Mouse (Mus musculus): ENCODE measurements around the gene Gm6657. TPM values are rescaled to one million over a fixed set of nuclear protein-coding genes. Genes with fewer than 3 reads are reported as not detected.

Gene Gm6657
- polyA plus RNA-seq (2014; fragmentation: Nextera tagmentation; extraction: Ambion mirVana): not detected in 2 replicates

DNA sequence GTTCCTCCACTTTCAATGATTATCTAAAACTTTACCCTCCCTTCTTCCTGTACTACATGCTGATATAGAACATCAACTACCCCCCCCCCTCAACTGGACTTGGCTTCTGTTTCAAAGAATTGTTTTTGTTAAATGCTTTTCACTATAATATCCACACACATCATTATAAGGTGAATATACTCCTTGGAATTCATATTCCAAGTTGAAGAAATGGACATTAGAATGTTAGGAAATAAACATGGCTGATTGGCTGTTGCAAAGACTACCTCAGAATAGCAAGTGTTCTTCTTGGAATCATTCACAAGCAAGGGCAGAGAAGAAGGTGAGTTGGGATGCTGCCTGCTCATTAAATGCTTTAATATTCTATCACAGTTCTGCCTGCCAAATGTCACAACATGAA lies at the start of gene Gm6657:
TSS of gene Gm6657 (plus strand) at position 301 of the 400 bp plus-strand sequence.
- no peak for DNase-seq (ENCODE audit: low spot score)
- Histone ChIP-seq H3K4me3 (replicated peaks; ENCODE audit: low read length) (no peak within 1 kb of the TSS), H3K27me3 (ENCODE audit: control insufficient read depth, insufficient read depth, low read length) (no peaks in the 10 kb centered on the region), H3K36me3 (replicated peaks; ENCODE audit: control insufficient read depth, insufficient read depth) (no peaks in the 10 kb centered on the region), H3K4me1 (replicated peaks; ENCODE audit: control insufficient read depth, insufficient read depth, low read length) (no peaks in the 10 kb centered on the region), H3K9ac (no peak within 1 kb of the TSS), H3K9me3 (ENCODE audit: control insufficient read depth, low read length) (no peaks in the 10 kb centered on the region), H3K4me2 (replicated peaks) (no peak within 1 kb of the TSS), H3K27ac (no peak within 1 kb of the TSS)
- no peak for ATAC-seq (ENCODE audit: low FRiP score)

DNA sequence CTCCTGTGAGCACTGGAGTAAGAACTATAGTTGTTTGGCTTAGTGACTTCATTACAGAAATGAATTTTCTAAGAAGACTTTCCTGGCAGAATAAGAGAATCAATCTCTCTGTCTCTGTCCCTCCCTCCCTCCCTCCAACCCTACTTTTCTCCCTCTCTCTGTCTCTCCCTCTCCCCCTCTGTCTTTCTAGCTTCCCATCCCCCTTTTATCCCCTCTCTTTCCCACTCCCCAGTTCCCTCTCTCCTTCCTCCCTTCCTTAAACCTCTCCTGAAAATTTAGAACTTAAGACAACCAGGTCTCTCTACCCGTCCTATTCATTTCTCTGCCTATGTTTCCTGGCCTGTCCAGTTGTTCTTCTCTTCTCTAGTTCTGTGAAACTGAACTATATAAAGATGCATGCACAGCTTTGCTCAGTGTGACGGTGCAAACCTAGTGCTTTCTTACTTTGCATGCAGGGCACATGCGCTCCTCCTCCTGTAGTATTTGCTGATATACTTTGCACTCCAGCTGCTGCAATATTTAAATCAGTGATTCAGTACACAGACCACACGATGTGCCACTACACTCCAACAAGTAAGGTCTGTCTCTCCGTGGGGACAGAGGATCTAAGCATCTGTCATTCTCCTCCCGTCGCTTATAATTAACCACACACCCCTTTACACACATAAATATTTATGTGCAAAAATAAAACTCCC lies 40.6 kb upstream of the Gm6657 start:
- ATAC-seq (ENCODE audit: low FRiP score) (peak; percentile 79), DNase-seq (ENCODE audit: low spot score) (peak; percentile 44)
- Histone ChIP-seq H3K27ac (no peak overlapping the region), H3K4me3 (replicated peaks; ENCODE audit: low read length) (no peak overlapping the region), H3K9ac (no peak overlapping the region), H3K36me3 (replicated peaks; ENCODE audit: control insufficient read depth, insufficient read depth) (no peaks in the 10 kb centered on the region), H3K4me2 (replicated peaks) (no peak overlapping the region), H3K27me3 (ENCODE audit: control insufficient read depth, insufficient read depth, low read length) (no peaks in the 10 kb centered on the region), H3K4me1 (replicated peaks; ENCODE audit: control insufficient read depth, insufficient read depth, low read length) (no peaks in the 10 kb centered on the region), H3K9me3 (ENCODE audit: control insufficient read depth, low read length) (no peaks in the 10 kb centered on the region)
- 20% methylated on average over 7 of the region's 7 CpGs for WGBS

DNA sequence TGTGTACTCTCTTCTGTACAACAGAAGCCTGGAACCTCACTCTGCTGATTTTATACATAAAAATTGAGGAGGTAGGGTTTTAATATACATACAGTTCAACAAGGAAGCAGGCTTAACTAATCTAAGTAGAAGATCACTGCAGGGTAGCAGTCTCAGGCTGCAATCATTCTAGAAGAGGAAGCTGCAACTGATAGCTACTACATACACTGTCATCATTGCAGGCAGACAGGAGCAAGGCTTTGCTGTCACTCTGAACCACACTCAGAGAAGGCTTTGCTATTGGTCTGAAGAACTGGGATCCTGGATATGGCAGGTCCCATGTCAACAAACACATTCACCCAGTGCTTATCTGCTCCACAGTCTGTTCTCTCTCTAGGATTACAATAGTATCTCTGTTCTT lies 23.9 kb upstream of the Gm6657 start:
- H3K4me2 ChIP-seq (replicated peaks): no peak overlapping the region
- H3K9ac ChIP-seq: no peak overlapping the region
- DNase-seq (ENCODE audit: low spot score) (no peak), ATAC-seq (ENCODE audit: low FRiP score) (no peak)
- H3K4me1 ChIP-seq (replicated peaks; ENCODE audit: control insufficient read depth, insufficient read depth, low read length): no peaks in the 10 kb centered on the region
- no peaks in the 10 kb centered on the region for H3K36me3 ChIP-seq (replicated peaks; ENCODE audit: control insufficient read depth, insufficient read depth)
- no peak overlapping the region for H3K27ac ChIP-seq
- H3K27me3 ChIP-seq (ENCODE audit: control insufficient read depth, insufficient read depth, low read length): no peaks in the 10 kb centered on the region
- no peaks in the 10 kb centered on the region for H3K9me3 ChIP-seq (ENCODE audit: control insufficient read depth, low read length)
- no peak overlapping the region for H3K4me3 ChIP-seq (replicated peaks; ENCODE audit: low read length)

DNA sequence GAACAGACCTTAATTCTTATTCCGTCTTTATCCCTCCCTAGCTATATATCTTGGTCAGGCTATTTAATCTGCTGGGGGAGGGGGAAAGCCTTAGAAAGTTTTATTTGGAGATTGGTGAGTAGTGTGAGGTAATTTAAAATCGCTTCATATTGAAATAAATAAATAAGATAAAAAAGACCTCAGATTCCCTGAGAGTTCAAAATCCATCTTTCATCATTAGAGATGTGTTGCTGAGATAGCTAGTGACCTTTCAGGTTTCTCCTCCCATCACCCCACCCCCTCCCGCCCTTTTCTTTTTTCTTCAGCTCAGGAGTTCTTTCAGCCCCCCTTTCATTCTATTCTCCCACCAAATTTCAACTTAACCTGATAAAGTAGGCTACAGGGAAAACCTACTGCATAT lies 20.1 kb upstream of the Gm6657 start:
- Histone ChIP-seq H3K27me3 (ENCODE audit: control insufficient read depth, insufficient read depth, low read length) (no peaks in the 10 kb centered on the region), H3K4me2 (replicated peaks) (no peak overlapping the region), H3K9me3 (ENCODE audit: control insufficient read depth, low read length) (no peaks in the 10 kb centered on the region), H3K36me3 (replicated peaks; ENCODE audit: control insufficient read depth, insufficient read depth) (no peaks in the 10 kb centered on the region), H3K4me1 (replicated peaks; ENCODE audit: control insufficient read depth, insufficient read depth, low read length) (no peaks in the 10 kb centered on the region), H3K9ac (no peak overlapping the region), H3K4me3 (replicated peaks; ENCODE audit: low read length) (no peak overlapping the region), H3K27ac (no peak overlapping the region)
- ATAC-seq (ENCODE audit: low FRiP score) (no peak), DNase-seq (ENCODE audit: low spot score) (no peak)
- 86% methylated on average over 3 of the region's 3 CpGs for WGBS

DNA sequence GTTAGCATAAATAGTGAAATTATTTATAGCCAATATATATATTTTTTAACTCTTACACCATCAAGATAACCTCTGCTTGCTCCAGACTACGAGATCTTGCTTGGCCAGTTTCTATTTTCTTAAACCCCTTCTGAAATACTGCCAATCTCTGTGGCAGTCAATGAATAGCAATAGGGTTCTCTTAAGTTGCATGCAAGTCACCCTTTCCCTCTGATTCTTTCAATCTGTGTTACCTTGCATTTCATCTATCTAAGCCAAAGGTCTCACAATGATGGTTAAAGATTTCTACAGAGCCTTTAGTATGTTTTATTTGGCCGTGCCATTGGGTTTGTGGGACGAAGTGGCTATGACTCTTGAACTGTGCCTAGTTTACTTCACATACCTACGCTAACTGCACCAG lies 19.4 kb upstream of the Gm6657 start:
- no peaks in the 10 kb centered on the region for H3K4me1 ChIP-seq (replicated peaks; ENCODE audit: control insufficient read depth, insufficient read depth, low read length)
- no peak for DNase-seq (ENCODE audit: low spot score)
- no peak overlapping the region for H3K4me2 ChIP-seq (replicated peaks)
- no peak overlapping the region for H3K4me3 ChIP-seq (replicated peaks; ENCODE audit: low read length)
- no peak overlapping the region for H3K27ac ChIP-seq
- no peaks in the 10 kb centered on the region for H3K9me3 ChIP-seq (ENCODE audit: control insufficient read depth, low read length)
- no peak for ATAC-seq (ENCODE audit: low FRiP score)
- no peaks in the 10 kb centered on the region for H3K27me3 ChIP-seq (ENCODE audit: control insufficient read depth, insufficient read depth, low read length)
- no peak overlapping the region for H3K9ac ChIP-seq
- H3K36me3 ChIP-seq (replicated peaks; ENCODE audit: control insufficient read depth, insufficient read depth): no peaks in the 10 kb centered on the region
- WGBS: 92% methylated on average over 4 of the region's 4 CpGs

DNA sequence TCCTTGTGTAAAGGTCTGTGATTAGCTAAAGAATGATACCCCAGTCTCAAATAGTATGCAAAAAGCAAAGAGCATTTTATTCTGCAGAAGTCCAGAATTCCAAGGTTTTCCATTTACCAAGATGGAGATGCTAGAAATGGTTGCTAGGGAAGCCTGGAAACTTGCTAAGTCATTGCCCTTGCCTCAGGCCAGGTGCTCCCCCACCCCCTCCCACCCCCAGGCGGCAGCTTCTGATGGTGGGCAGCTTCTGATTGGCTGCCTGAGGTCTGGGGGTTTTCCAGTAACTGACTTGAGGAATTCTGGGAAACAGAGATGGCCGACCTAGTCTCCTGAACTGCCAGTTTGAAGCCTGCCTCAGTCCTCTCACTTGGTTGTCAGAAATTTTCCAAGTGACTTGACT lies 12.6 kb upstream of the Gm6657 start:
- Histone ChIP-seq H3K4me2 (replicated peaks) (no peak overlapping the region), H3K27me3 (ENCODE audit: control insufficient read depth, insufficient read depth, low read length) (no peaks in the 10 kb centered on the region), H3K36me3 (replicated peaks; ENCODE audit: control insufficient read depth, insufficient read depth) (no peaks in the 10 kb centered on the region), H3K27ac (no peak overlapping the region), H3K9me3 (ENCODE audit: control insufficient read depth, low read length) (no peaks in the 10 kb centered on the region), H3K4me1 (replicated peaks; ENCODE audit: control insufficient read depth, insufficient read depth, low read length) (no peaks in the 10 kb centered on the region), H3K9ac (no peak overlapping the region), H3K4me3 (replicated peaks; ENCODE audit: low read length) (no peak overlapping the region)
- ATAC-seq (ENCODE audit: low FRiP score) (no peak), DNase-seq (ENCODE audit: low spot score) (no peak)
- 80% methylated on average over 2 of the region's 2 CpGs for WGBS

DNA sequence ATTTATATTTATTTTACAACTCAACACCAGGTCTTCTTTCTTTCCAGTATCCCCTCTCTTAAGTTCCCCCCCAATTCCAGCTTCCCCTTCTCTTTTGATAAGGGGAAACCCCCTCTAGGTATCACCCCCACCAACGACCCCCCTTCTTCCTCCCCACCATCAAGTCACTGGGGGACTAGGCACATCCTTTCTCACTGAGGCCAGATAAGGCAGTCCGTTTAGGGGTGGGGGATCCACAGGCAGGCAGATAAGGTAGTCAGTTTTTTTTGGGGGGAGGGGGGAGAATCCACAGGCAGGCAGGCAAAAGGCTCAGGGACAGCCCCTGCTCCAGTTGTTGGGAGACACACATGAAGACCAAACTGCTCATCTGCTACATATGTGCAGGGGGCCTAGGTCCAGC lies 1.3 kb downstream of the Gm6657 start:
- Histone ChIP-seq H3K27ac (no peak overlapping the region), H3K27me3 (ENCODE audit: control insufficient read depth, insufficient read depth, low read length) (no peaks in the 10 kb centered on the region), H3K4me1 (replicated peaks; ENCODE audit: control insufficient read depth, insufficient read depth, low read length) (no peaks in the 10 kb centered on the region), H3K4me3 (replicated peaks; ENCODE audit: low read length) (no peak overlapping the region), H3K9me3 (ENCODE audit: control insufficient read depth, low read length) (no peaks in the 10 kb centered on the region), H3K9ac (no peak overlapping the region), H3K4me2 (replicated peaks) (no peak overlapping the region), H3K36me3 (replicated peaks; ENCODE audit: control insufficient read depth, insufficient read depth) (no peaks in the 10 kb centered on the region)
- ATAC-seq (ENCODE audit: low FRiP score) (no peak), DNase-seq (ENCODE audit: low spot score) (no peak)
- 85% methylated on average over 2 of the region's 2 CpGs for WGBS

DNA sequence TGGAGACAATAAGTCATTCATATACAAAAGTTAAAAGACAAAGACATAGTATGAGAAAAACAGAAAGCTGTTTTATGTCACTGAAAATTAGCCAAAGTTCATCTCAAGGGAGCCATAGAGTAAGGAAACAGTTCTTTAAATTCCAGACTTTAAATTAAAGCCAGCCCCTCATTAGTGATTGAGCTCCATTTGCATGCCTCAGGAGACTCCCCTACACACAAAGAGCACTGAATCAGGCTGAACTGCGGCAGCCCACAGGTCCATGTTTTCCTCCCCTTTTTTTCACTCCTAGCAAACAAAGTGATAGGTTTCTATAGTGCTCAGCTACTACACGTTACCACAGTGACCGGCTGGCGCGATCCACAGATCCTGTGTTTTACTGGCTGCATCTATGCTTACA lies 9.6 kb downstream of the Gm6657 start:
- ATAC-seq (ENCODE audit: low FRiP score): no peak
- Histone ChIP-seq H3K9me3 (ENCODE audit: control insufficient read depth, low read length) (no peaks in the 10 kb centered on the region), H3K9ac (no peak overlapping the region), H3K27me3 (ENCODE audit: control insufficient read depth, insufficient read depth, low read length) (no peaks in the 10 kb centered on the region), H3K36me3 (replicated peaks; ENCODE audit: control insufficient read depth, insufficient read depth) (no peaks in the 10 kb centered on the region), H3K4me3 (replicated peaks; ENCODE audit: low read length) (no peak overlapping the region), H3K4me1 (replicated peaks; ENCODE audit: control insufficient read depth, insufficient read depth, low read length) (no peaks in the 10 kb centered on the region), H3K27ac (no peak overlapping the region), H3K4me2 (replicated peaks) (no peak overlapping the region)
- DNase-seq (ENCODE audit: low spot score): no peak
- 43% methylated on average over 5 of the region's 5 CpGs for WGBS

DNA sequence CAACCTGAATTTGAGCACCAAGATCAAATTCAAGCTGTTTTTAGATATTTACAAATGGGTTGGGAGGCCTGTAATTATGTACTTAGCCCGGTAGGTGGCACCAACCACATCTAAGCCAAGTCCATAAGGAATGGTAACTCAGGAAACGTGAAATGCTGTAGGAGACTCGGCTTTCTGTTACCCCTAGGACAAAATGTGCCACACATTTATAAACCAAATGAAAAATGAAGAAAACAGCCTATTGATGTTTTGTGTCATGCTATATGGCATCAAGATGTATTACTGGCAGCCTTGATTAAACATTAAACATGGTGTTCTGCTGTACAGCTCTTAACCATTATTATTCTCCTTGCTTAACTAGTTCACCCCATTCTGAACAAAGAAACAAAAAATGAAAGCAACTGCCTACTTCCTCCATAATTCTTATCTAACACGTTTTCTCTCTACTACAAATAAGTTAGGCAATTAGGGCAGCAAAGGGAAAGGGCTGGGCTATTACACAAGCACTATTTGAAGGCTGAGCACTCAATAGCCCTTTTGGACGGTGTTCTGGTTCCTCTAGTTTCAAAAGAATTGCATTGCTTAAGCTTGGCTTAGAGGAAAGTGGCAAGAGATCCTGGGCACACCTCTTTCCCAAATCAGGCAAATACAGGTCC lies 12.0 kb downstream of the Gm6657 start:
- Histone ChIP-seq H3K36me3 (replicated peaks; ENCODE audit: control insufficient read depth, insufficient read depth) (no peaks in the 10 kb centered on the region), H3K4me2 (replicated peaks) (peak overlapping the region; percentile 34), H3K4me3 (replicated peaks; ENCODE audit: low read length) (no peak overlapping the region), H3K9ac (no peak overlapping the region), H3K27ac (no peak overlapping the region), H3K4me1 (replicated peaks; ENCODE audit: control insufficient read depth, insufficient read depth, low read length) (no peaks in the 10 kb centered on the region), H3K27me3 (ENCODE audit: control insufficient read depth, insufficient read depth, low read length) (no peaks in the 10 kb centered on the region), H3K9me3 (ENCODE audit: control insufficient read depth, low read length) (no peaks in the 10 kb centered on the region)
- DNase-seq (ENCODE audit: low spot score) (peak; percentile 85), ATAC-seq (ENCODE audit: low FRiP score) (no peak)
- 12% methylated on average over 5 of the region's 5 CpGs for WGBS
